ENCODE assay signal across 31 mouse cellular contexts in genomic region chr12:117700927-117701326, GRCm38 (mm10).
"Had no signal": no experiment of that assay in that cellular context is flagged by ENCODE, and none has a peak within 500 bp of the region (broad histone marks: within the 10 kb centered on the region; RNA-seq: fewer than 3 reads in every experiment).

No protein-coding gene starts in this region.

- H3K4me1 ChIP-seq: limb, embryonic 12.5 days; limb, embryonic 13.5 days; limb, embryonic 15.5 days; liver, embryonic 12.5 days; liver, embryonic 13.5 days; liver, embryonic 15.5 days; lung, embryonic 15.5 days; megakaryocyte, embryonic 14.5 days had no signal

- H3K9ac ChIP-seq: limb, embryonic 12.5 days; limb, embryonic 13.5 days; limb, embryonic 15.5 days; liver, embryonic 12.5 days; liver, embryonic 13.5 days; liver, embryonic 14.5 days; liver, embryonic 15.5 days; liver, postnatal 0 days; lung, embryonic 14.5 days; lung, embryonic 15.5 days; midbrain, embryonic 12.5 days; midbrain, embryonic 15.5 days; neural tube, embryonic 12.5 days; neural tube, embryonic 13.5 days had no signal

- H3K4me2 ChIP-seq: limb, embryonic 12.5 days; limb, embryonic 13.5 days; limb, embryonic 15.5 days; liver, embryonic 11.5 days; liver, embryonic 12.5 days; liver, embryonic 13.5 days; liver, embryonic 15.5 days; lung, embryonic 14.5 days; lung, embryonic 15.5 days; midbrain, embryonic 12.5 days; midbrain, embryonic 15.5 days; neural tube, embryonic 12.5 days; neural tube, embryonic 13.5 days had no signal

- H3K36me3 ChIP-seq: limb, embryonic 12.5 days; limb, embryonic 13.5 days; limb, embryonic 15.5 days; liver, embryonic 12.5 days; liver, embryonic 13.5 days; liver, embryonic 15.5 days; lung, embryonic 15.5 days; midbrain, embryonic 10.5 days; midbrain, embryonic 12.5 days; midbrain, embryonic 15.5 days; neural tube, embryonic 12.5 days; neural tube, embryonic 13.5 days had no signal

- ATAC-seq: liver, embryonic 12.5 days; liver, postnatal 0 days; lung, postnatal 0 days; midbrain, embryonic 16.5 days had no signal

- DNase-seq: left cerebral cortex, postnatal 4 days; liver; liver, embryonic 13.5 days; liver, postnatal 0 days; lung, adult 18-20 months; lung, adult 2 months; lung, embryonic 14.5 days; lung, postnatal 10 days; lung, postnatal 14 days; lung, postnatal 36 days; lung, postnatal 4 days; midbrain, embryonic 14.5 days had no signal

- H3K27ac ChIP-seq: left cerebral cortex, adult 2 months; limb, embryonic 12.5 days; limb, embryonic 13.5 days; limb, embryonic 15.5 days; liver, embryonic 12.5 days; liver, embryonic 13.5 days; liver, embryonic 14.5 days; liver, embryonic 15.5 days; lung, embryonic 15.5 days; macrophage; midbrain, embryonic 10.5 days; midbrain, embryonic 12.5 days; midbrain, embryonic 15.5 days; neural tube, embryonic 12.5 days; neural tube, embryonic 13.5 days had no signal

- H3K4me3 ChIP-seq: left cerebral cortex, adult 2 months; limb, embryonic 12.5 days; limb, embryonic 13.5 days; limb, embryonic 15.5 days; liver, embryonic 12.5 days; liver, embryonic 13.5 days; liver, embryonic 15.5 days; lung, embryonic 15.5 days; megakaryocyte, embryonic 14.5 days; midbrain, embryonic 10.5 days; midbrain, embryonic 12.5 days; midbrain, embryonic 15.5 days; myocyte; neural tube, embryonic 12.5 days; neural tube, embryonic 13.5 days had no signal

- H3K9me3 ChIP-seq: limb, embryonic 12.5 days; limb, embryonic 13.5 days; limb, embryonic 15.5 days; liver, embryonic 12.5 days; liver, embryonic 13.5 days; liver, embryonic 15.5 days; lung, embryonic 15.5 days; megakaryocyte, embryonic 14.5 days; midbrain, embryonic 10.5 days; midbrain, embryonic 12.5 days; midbrain, embryonic 15.5 days; neural tube, embryonic 12.5 days; neural tube, embryonic 13.5 days had no signal

- H3K27me3 ChIP-seq: limb, embryonic 12.5 days; limb, embryonic 15.5 days; liver, embryonic 12.5 days; liver, embryonic 13.5 days; liver, embryonic 15.5 days; lung, embryonic 15.5 days; megakaryocyte, embryonic 14.5 days; midbrain, embryonic 12.5 days; midbrain, embryonic 15.5 days; neural tube, embryonic 12.5 days; neural tube, embryonic 13.5 days had no signal
